In the genomic region with DNA sequence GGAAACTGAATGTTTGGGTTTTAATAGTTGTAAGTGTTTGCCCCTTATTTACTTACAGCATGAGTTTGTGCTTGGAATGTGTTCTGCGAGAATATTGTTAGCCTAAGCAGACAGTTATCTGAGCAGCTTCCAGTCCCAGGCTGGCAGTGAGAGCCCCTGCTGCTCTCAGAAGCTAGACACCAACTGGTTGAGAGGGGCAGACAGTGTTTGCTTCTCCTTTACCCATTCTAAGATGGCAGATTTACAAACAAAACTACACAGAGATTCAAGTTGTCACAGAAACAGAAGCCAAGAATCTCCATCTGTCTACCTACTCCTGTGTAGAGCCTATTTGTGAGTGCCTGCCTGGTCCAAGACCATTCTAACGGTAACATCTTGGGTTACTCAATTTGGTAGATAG, we compare ENCODE assay signal across 21 mouse cellular contexts.
DNase-seq lines count a peak whose midpoint lies in the region; ATAC-seq and TF ChIP-seq lines count a peak whose summit lies in the region.
"Had no signal": no experiment of that assay in that cellular context is flagged by ENCODE, and none has a peak within 500 bp of the region (broad histone marks: within the 10 kb centered on the region; RNA-seq: fewer than 3 reads in every experiment).

No protein-coding gene starts in this region.

- TF ChIP-seq CTCF in kidney, postnatal 0 days (IDR thresholded peaks at IDR 0.05; ENCODE audit: low read depth): no peak

- DNase-seq in heart, adult 11 months: peak; percentile 34
- no peak for DNase-seq in heart, embryonic 10.5 days (ENCODE audit: low spot score)
- no peak for DNase-seq in kidney, postnatal 0 days (ENCODE audit: low spot score)
- DNase-seq in kidney, postnatal 14 days: no peak
- peak; percentile 70 for DNase-seq in brain, embryonic 18.5 days (ENCODE audit: low read depth, low spot score)
- no peak for DNase-seq in thymus, postnatal 25 days
- DNase-seq: adrenal gland, adult 8-10 months; cerebellum, adult 8-10 months; liver, postnatal 0 days; right cerebral cortex, adult 18-20 months; thymus, adult 2 months had no signal

- H3K4me2 ChIP-seq in kidney, postnatal 0 days (ENCODE audit: low read length): no peak overlapping the region
- no peak overlapping the region for H3K4me2 ChIP-seq in forebrain, embryonic 16.5 days (ENCODE audit: low read length)
- H3K4me2 ChIP-seq: embryonic facial prominence, embryonic 12.5 days; heart, embryonic 11.5 days; limb, embryonic 12.5 days; liver, embryonic 11.5 days; midbrain, embryonic 11.5 days had no signal

- no peaks in the 10 kb centered on the region for H3K36me3 ChIP-seq in heart, embryonic 10.5 days
- H3K36me3 ChIP-seq in kidney, postnatal 0 days (ENCODE audit: insufficient read depth, low read length): no peaks in the 10 kb centered on the region
- no peaks in the 10 kb centered on the region for H3K36me3 ChIP-seq in forebrain, embryonic 16.5 days (ENCODE audit: control insufficient read depth, insufficient read depth)
- H3K36me3 ChIP-seq: embryonic facial prominence, embryonic 12.5 days; limb, embryonic 12.5 days had no signal

- no peaks in the 10 kb centered on the region for H3K27me3 ChIP-seq in heart, embryonic 10.5 days (ENCODE audit: insufficient read depth, poor library complexity, severe bottlenecking)
- no peaks in the 10 kb centered on the region for H3K27me3 ChIP-seq in kidney, postnatal 0 days (ENCODE audit: insufficient read depth, low read length)
- H3K27me3 ChIP-seq in forebrain, embryonic 16.5 days (replicated peaks; ENCODE audit: control insufficient read depth, insufficient read depth, low read length): no peaks in the 10 kb centered on the region
- H3K27me3 ChIP-seq: embryonic facial prominence, embryonic 12.5 days; limb, embryonic 12.5 days had no signal

- H3K4me1 ChIP-seq in heart, embryonic 10.5 days: peaks cover 5% of the 10 kb centered on the region; the same call in 1 of the 2 replicates
- no peaks in the 10 kb centered on the region for H3K4me1 ChIP-seq in kidney, postnatal 0 days (replicated peaks; ENCODE audit: insufficient read depth, low read length)
- no peaks in the 10 kb centered on the region; the same call in 1 of the 2 replicates for H3K4me1 ChIP-seq in forebrain, embryonic 16.5 days (replicated peaks; ENCODE audit: control insufficient read depth, insufficient read depth, low read length)

- H3K27ac ChIP-seq in heart, embryonic 10.5 days: no peak overlapping the region
- H3K27ac ChIP-seq in kidney, postnatal 0 days: peak overlapping the region; percentile 67
- H3K27ac ChIP-seq in forebrain, embryonic 16.5 days (ENCODE audit: low read length): no peak overlapping the region
- H3K27ac ChIP-seq: embryonic facial prominence, embryonic 12.5 days; hindbrain, postnatal 0 days; limb, embryonic 12.5 days had no signal

- H3K9ac ChIP-seq in kidney, postnatal 0 days (ENCODE audit: low read depth, low read length): no peak overlapping the region
- no peak overlapping the region for H3K9ac ChIP-seq in forebrain, embryonic 16.5 days (replicated peaks; ENCODE audit: low read depth, low read length)
- H3K9ac ChIP-seq: embryonic facial prominence, embryonic 12.5 days; limb, embryonic 12.5 days; liver, postnatal 0 days had no signal

- no peaks in the 10 kb centered on the region for H3K9me3 ChIP-seq in heart, embryonic 10.5 days
- H3K9me3 ChIP-seq in kidney, postnatal 0 days (replicated peaks; ENCODE audit: low read length): no peaks in the 10 kb centered on the region
- H3K9me3 ChIP-seq in forebrain, embryonic 16.5 days (ENCODE audit: control insufficient read depth, low read length): no peaks in the 10 kb centered on the region
- H3K9me3 ChIP-seq: embryonic facial prominence, embryonic 12.5 days; limb, embryonic 12.5 days had no signal

- no peak for ATAC-seq in kidney, postnatal 0 days (replicated peaks; ENCODE audit: low FRiP score, low read depth)
- peak; percentile 92 for ATAC-seq in forebrain, embryonic 16.5 days
- ATAC-seq: activated CD4-positive, CD25-positive, alpha-beta regulatory T cell, adult 4 months; liver, postnatal 0 days; lung, postnatal 0 days had no signal

- whole genome bisulfite sequencing in heart, embryonic 10.5 days: 63% methylated on average over 2 of the region's 2 CpGs
- 50% methylated on average over 2 of the region's 2 CpGs for WGBS in kidney, postnatal 0 days
- 56% methylated on average over 2 of the region's 2 CpGs for WGBS in forebrain, embryonic 16.5 days

- H3K4me3 ChIP-seq in heart, embryonic 10.5 days: no peak overlapping the region
- H3K4me3 ChIP-seq in kidney, postnatal 0 days (replicated peaks; ENCODE audit: low read depth, low read length): no peak overlapping the region
- no peak overlapping the region for H3K4me3 ChIP-seq in forebrain, embryonic 16.5 days (replicated peaks; ENCODE audit: low read length)
- H3K4me3 ChIP-seq: embryonic facial prominence, embryonic 12.5 days; erythroblast, embryonic 14.5 days; limb, embryonic 12.5 days had no signal

Comparison
In these comparisons a context has a peak if more than half of its experiments do, and no peak if none do; other contexts are left out.
1. DNase-seq: peak in heart, adult 11 months (single experiment) and brain, embryonic 18.5 days (single experiment); none in heart, embryonic 10.5 days (single experiment), kidney, postnatal 0 days (single experiment), kidney, postnatal 14 days (single experiment) and thymus, postnatal 25 days (single experiment).